Mouse (Mus musculus): ENCODE results near the gene Itga3. TPM values are rescaled to one million over a fixed set of nuclear protein-coding genes. Genes with fewer than 3 reads are reported as not detected.

Gene Itga3
- polyA plus RNA-seq, 1 experiment, result 49.4 TPM

GRCm38 (mm10) chr11:95082896-95083295 is 6.3 kb upstream of the Itga3 start:
- H3K4me1 ChIP-seq (ENCODE audit: control insufficient read depth, insufficient read depth, low read length), result peaks cover 14% of the 10 kb centered on the region
- H3K27me3 ChIP-seq (ENCODE audit: control insufficient read depth, insufficient read depth, low read length), result no peaks in the 10 kb centered on the region
- H3K4me3 ChIP-seq (replicated peaks; ENCODE audit: insufficient read depth, low read depth, low read length), result no peak overlapping the region
- TF ChIP-seq POLR2A (IDR thresholded peaks at IDR 0.05; ENCODE audit: borderline replicate concordance, insufficient read depth, low read length) (no peak), CTCF (IDR thresholded peaks at IDR 0.05; ENCODE audit: borderline replicate concordance, insufficient read depth, low read depth, low read length) (no peak)
- no peak for DNase-seq
- H3K27ac ChIP-seq (ENCODE audit: insufficient read depth, low read length), result no peak overlapping the region
- 91% methylated on average over 7 of the region's 7 CpGs for WGBS

GRCm38 (mm10) chr11:95080783-95081182 is 4.2 kb upstream of the Itga3 start:
- H3K27me3 ChIP-seq (ENCODE audit: control insufficient read depth, insufficient read depth, low read length), result no peaks in the 10 kb centered on the region
- WGBS, result 90% methylated on average over 6 of the region's 6 CpGs
- H3K4me3 ChIP-seq (replicated peaks; ENCODE audit: insufficient read depth, low read depth, low read length), result no peak overlapping the region
- TF ChIP-seq POLR2A (IDR thresholded peaks at IDR 0.05; ENCODE audit: borderline replicate concordance, insufficient read depth, low read length) (no peak), CTCF (IDR thresholded peaks at IDR 0.05; ENCODE audit: borderline replicate concordance, insufficient read depth, low read depth, low read length) (no peak)
- peaks cover 12% of the 10 kb centered on the region for H3K4me1 ChIP-seq (ENCODE audit: control insufficient read depth, insufficient read depth, low read length)
- DNase-seq, result no peak
- no peak overlapping the region for H3K27ac ChIP-seq (ENCODE audit: insufficient read depth, low read length)

DNA sequence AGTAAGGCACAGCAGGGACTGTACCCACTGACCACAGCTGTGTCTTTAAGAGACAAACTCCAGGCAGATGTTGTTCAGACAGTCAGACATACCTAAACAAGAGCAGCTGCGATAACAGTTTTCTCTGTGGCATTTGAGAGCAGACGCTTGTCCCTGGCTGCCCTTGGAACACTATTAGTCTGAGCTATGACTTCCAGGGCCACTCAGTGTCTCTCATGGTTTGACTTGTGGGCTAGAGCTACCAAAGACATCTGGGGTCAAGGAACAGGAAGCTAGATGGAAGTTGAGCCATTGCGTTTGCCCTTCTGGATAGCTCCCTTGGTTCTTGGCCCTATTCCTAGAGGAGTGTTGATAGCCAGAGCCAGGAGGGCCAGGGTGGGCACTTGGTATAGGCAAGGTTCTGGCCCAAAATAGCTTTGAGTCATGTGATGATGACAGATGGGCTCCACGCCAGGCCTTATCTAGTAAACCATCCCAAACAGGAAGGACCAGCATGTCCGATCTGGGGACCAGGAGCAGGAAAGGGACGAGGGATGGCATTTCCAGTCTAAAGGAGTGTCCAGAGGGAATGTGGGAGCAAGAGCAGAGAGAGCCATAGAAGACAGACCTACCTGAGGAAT is 2.8 kb upstream of the Itga3 start:
- Histone ChIP-seq H3K4me3 (replicated peaks; ENCODE audit: insufficient read depth, low read depth, low read length) (no peak overlapping the region), H3K27me3 (ENCODE audit: control insufficient read depth, insufficient read depth, low read length) (no peaks in the 10 kb centered on the region), H3K4me1 (ENCODE audit: control insufficient read depth, insufficient read depth, low read length) (peaks cover 9% of the 10 kb centered on the region), H3K27ac (ENCODE audit: insufficient read depth, low read length) (no peak overlapping the region)
- no peak for TF ChIP-seq POLR2A (IDR thresholded peaks at IDR 0.05; ENCODE audit: borderline replicate concordance, insufficient read depth, low read length)
- TF ChIP-seq CTCF (IDR thresholded peaks at IDR 0.05; ENCODE audit: borderline replicate concordance, insufficient read depth, low read depth, low read length), result no peak
- no peak for DNase-seq
- WGBS, result 76% methylated on average over 6 of the region's 6 CpGs

DNA sequence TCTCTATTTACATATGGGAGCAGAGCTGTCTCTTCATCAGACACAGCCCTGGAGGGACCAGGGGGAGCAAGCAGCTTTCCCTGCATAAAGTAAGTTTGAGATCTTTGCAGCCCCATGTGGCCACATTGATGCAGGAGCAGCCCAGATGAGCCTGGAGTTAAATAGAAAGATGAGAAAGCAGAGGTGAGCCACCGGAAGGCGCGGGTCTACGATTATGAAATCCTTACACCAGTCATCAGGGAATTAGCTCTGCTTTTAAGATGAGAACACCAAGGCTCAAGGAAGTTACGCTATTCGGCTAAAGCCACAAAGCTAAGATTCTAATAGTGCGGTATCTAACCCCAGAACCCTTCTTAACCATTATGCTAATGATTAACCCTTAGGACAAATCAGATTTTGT is 1.4 kb upstream of the Itga3 start:
- WGBS, result 85% methylated on average over 7 of the region's 7 CpGs
- Histone ChIP-seq H3K4me1 (ENCODE audit: control insufficient read depth, insufficient read depth, low read length) (peaks cover 14% of the 10 kb centered on the region), H3K27ac (ENCODE audit: insufficient read depth, low read length) (no peak overlapping the region), H3K27me3 (ENCODE audit: control insufficient read depth, insufficient read depth, low read length) (no peaks in the 10 kb centered on the region), H3K4me3 (replicated peaks; ENCODE audit: insufficient read depth, low read depth, low read length) (no peak overlapping the region)
- TF ChIP-seq POLR2A (IDR thresholded peaks at IDR 0.05; ENCODE audit: borderline replicate concordance, insufficient read depth, low read length) (no peak), CTCF (IDR thresholded peaks at IDR 0.05; ENCODE audit: borderline replicate concordance, insufficient read depth, low read depth, low read length) (no peak)
- DNase-seq, result no peak

DNA sequence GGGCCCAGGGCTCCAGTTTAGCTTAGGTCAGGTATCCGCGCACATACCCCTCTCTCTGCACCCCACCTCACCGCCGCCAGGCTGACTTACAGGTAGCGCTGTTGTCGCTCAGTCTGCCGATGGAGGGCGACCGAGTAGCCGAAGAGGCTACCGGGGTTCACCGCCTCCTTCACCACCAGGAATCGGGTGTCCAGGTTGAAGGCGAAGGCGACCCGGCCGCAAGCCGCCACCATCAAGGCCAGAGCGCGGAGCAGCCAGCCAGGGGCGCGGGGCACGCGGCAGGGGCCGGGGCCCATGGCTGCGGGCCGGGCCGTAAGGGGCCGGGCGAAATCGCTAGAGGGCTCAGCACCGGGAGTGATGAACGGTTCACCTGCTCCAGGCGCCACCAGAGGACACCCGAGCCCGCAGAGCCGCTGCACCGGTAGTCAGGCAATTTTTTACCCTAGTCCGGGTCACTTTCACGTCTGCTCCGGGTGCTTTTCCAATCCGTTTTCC is 513 bp downstream of the Itga3 start:
- 1% methylated on average over 41 of the region's 42 CpGs for WGBS

GRCm38 (mm10) chr11:95075197-95076040 is 1.2 kb downstream of the Itga3 start:
- no peaks in the 10 kb centered on the region for H3K27me3 ChIP-seq (ENCODE audit: control insufficient read depth, insufficient read depth, low read length)
- H3K27ac ChIP-seq (ENCODE audit: insufficient read depth, low read length), result peak overlapping the region; percentile 66
- H3K4me1 ChIP-seq (ENCODE audit: control insufficient read depth, insufficient read depth, low read length), result peaks cover 35% of the 10 kb centered on the region
- WGBS, result 4% methylated on average over 19 of the region's 19 CpGs
- peak overlapping the region; percentile 72 for H3K4me3 ChIP-seq (replicated peaks; ENCODE audit: insufficient read depth, low read depth, low read length)
- peak; percentile 37 to 41 for DNase-seq
- TF ChIP-seq POLR2A (IDR thresholded peaks at IDR 0.05; ENCODE audit: borderline replicate concordance, insufficient read depth, low read length) (no peak), CTCF (IDR thresholded peaks at IDR 0.05; ENCODE audit: borderline replicate concordance, insufficient read depth, low read depth, low read length) (0 out of 2 replicates have a peak, but pooled peaks have one; percentile 4)

More for the DNA sequence above, 513 bp downstream of the Itga3 start:
- Histone ChIP-seq H3K4me1 (ENCODE audit: control insufficient read depth, insufficient read depth, low read length) (peaks cover 32% of the 10 kb centered on the region), H3K27ac (ENCODE audit: insufficient read depth, low read length) (peak overlapping the region; percentile 66), H3K27me3 (ENCODE audit: control insufficient read depth, insufficient read depth, low read length) (no peaks in the 10 kb centered on the region), H3K4me3 (replicated peaks; ENCODE audit: insufficient read depth, low read depth, low read length) (peak overlapping the region; percentile 72)
- peak; percentile 81 to 88 for DNase-seq
- TF ChIP-seq POLR2A (IDR thresholded peaks at IDR 0.05; ENCODE audit: borderline replicate concordance, insufficient read depth, low read length), result no peak
- TF ChIP-seq CTCF (IDR thresholded peaks at IDR 0.05; ENCODE audit: borderline replicate concordance, insufficient read depth, low read depth, low read length), result peak; percentile 65

- Histone ChIP-seq H3K27me3 (ENCODE audit: control insufficient read depth, insufficient read depth, low read length) (no peaks in the 10 kb centered on the region), H3K4me1 (ENCODE audit: control insufficient read depth, insufficient read depth, low read length) (peaks cover 39% of the 10 kb centered on the region), H3K4me3 (replicated peaks; ENCODE audit: insufficient read depth, low read depth, low read length) (peak overlapping the region; percentile 72), H3K27ac (ENCODE audit: insufficient read depth, low read length) (peak overlapping the region; percentile 33; the same call in 1 of the 2 replicates)
- DNase-seq, result no peak
- 72% methylated on average over 4 of the region's 4 CpGs for WGBS
- TF ChIP-seq CTCF (IDR thresholded peaks at IDR 0.05; ENCODE audit: borderline replicate concordance, insufficient read depth, low read depth, low read length) (no peak), POLR2A (IDR thresholded peaks at IDR 0.05; ENCODE audit: borderline replicate concordance, insufficient read depth, low read length) (no peak)
Observed at GRCm38 (mm10) chr11:95074694-95075093, 1.9 kb downstream of the Itga3 start.

Measured in cerebellum, adult 2 months (tissue).